Mouse (Mus musculus): ENCODE measurements around the gene Aph1c.
"Not testable (repeated sequence)": the region's sequence is repeated elsewhere in the genome, so short reads cannot be mapped to it uniquely, and the experiment has no call there.

Aph1c gene

GRCm38 (mm10) chr9:66832366-66832908, 2.1 kb downstream of the Aph1c start:
- DNase-seq (ENCODE audit: low read depth, low spot score): no peak

- DNase-seq (ENCODE audit: low read depth, low spot score): no peak
Measured at GRCm38 (mm10) chr9:66825990-66826389, 8.5 kb downstream of the Aph1c start.

GRCm38 (mm10) chr9:66822255-66822654, 12.3 kb downstream of the Aph1c start:
- DNase-seq (ENCODE audit: low read depth, low spot score): not testable (repeated sequence)

- no peak for DNase-seq (ENCODE audit: low read depth, low spot score)
Measured at GRCm38 (mm10) chr9:66820996-66821395, 13.5 kb downstream of the Aph1c start.

GRCm38 (mm10) chr9:66813392-66813791, 21.1 kb downstream of the Aph1c start:
- DNase-seq (ENCODE audit: low read depth, low spot score): no peak

GRCm38 (mm10) chr9:66805951-66806350, 28.6 kb downstream of the Aph1c start:
- DNase-seq (ENCODE audit: low read depth, low spot score): not testable (repeated sequence)

- DNase-seq (ENCODE audit: low read depth, low spot score): no peak
Measured at GRCm38 (mm10) chr9:66801947-66802346, 32.6 kb downstream of the Aph1c start.

GRCm38 (mm10) chr9:66796739-66797138, 37.8 kb downstream of the Aph1c start, which contains the start of gene Gm10647:
Gm10647 (plus strand) TSS chr9:66797039.
- DNase-seq (ENCODE audit: low read depth, low spot score): no peak

GRCm38 (mm10) chr9:66795464-66796324, 38.8 kb downstream of the Aph1c start, which contains the start of gene Aph1b:
Aph1b (minus strand) TSS chr9:66795490.
- peak; percentile 96 for DNase-seq (ENCODE audit: low read depth, low spot score)

- peak; percentile 34 for DNase-seq (ENCODE audit: low read depth, low spot score)
Measured at GRCm38 (mm10) chr9:66794629-66795463, 39.7 kb downstream of the Aph1c start.

- no peak for DNase-seq (ENCODE audit: low read depth, low spot score)
Measured at GRCm38 (mm10) chr9:66787821-66788220, 46.7 kb downstream of the Aph1c start.

GRCm38 (mm10) chr9:66784552-66784951, 50.0 kb downstream of the Aph1c start:
- not testable (repeated sequence) for DNase-seq (ENCODE audit: low read depth, low spot score)

GRCm38 (mm10) chr9:66770701-66771100, 63.8 kb downstream of the Aph1c start:
- no peak for DNase-seq (ENCODE audit: low read depth, low spot score)

- no peak for DNase-seq (ENCODE audit: low read depth, low spot score)
Measured at GRCm38 (mm10) chr9:66769275-66769674, 65.3 kb downstream of the Aph1c start.

- DNase-seq (ENCODE audit: low read depth, low spot score): no peak
Measured at GRCm38 (mm10) chr9:66768721-66769120, 65.8 kb downstream of the Aph1c start.

Data from WW6 (cell line).